Mouse (Mus musculus) cortical plate, adult 2 months (tissue): ENCODE results near the gene Dffb. TPM values are rescaled to one million over a fixed set of nuclear protein-coding genes. Genes with fewer than 3 reads are reported as not detected.

Experiments used
- H3K27ac ChIP-seq: fragments of 200-500 bp; 2 replicates; pipeline ENCODE4 v1.5.1; 2012; ENCODE audit warnings: low read length, control low read depth, inconsistent platforms; ENCODE audit not compliant: insufficient read depth
- H3K4me1 ChIP-seq: fragments of 200-500 bp; 2 replicates; pipeline ENCODE4 v1.6.1; 2011; ENCODE audit warnings: low read length; ENCODE audit not compliant: control insufficient read depth, insufficient read depth
- H3K4me3 ChIP-seq: fragments of 200-500 bp; 2 replicates; pipeline ENCODE4 v1.5.1; 2011; ENCODE audit warnings: mild to moderate bottlenecking, low read length, control low read depth; ENCODE audit not compliant: insufficient read depth
- CTCF ChIP-seq: fragments of 200-500 bp; IDR thresholded peaks from 2 replicates; pipeline ENCODE4 v1.5.1; 2011; ENCODE audit warnings: mild to moderate bottlenecking, control low read depth, low read length; ENCODE audit not compliant: insufficient read depth; ENCODE audit errors: extremely low read depth
- POLR2A ChIP-seq: fragments of 200-500 bp; IDR thresholded peaks from 2 replicates; pipeline ENCODE4 v1.6.1; 2011; ENCODE audit warnings: mild to moderate bottlenecking, low read length, control low read depth; ENCODE audit not compliant: insufficient read depth; ENCODE audit errors: extremely low read depth
- polyA plus RNA-seq: library from polyadenylated mRNA; depleted of rRNA; stranded (reverse); fragments of >200 nt; gene quantifications from 2 replicates; pipeline ENCODE4 v1.2.3, GENCODE M21; 2012

The Dffb gene
- polyA plus RNA-seq, 1 experiment = 21.9 TPM

DNA sequence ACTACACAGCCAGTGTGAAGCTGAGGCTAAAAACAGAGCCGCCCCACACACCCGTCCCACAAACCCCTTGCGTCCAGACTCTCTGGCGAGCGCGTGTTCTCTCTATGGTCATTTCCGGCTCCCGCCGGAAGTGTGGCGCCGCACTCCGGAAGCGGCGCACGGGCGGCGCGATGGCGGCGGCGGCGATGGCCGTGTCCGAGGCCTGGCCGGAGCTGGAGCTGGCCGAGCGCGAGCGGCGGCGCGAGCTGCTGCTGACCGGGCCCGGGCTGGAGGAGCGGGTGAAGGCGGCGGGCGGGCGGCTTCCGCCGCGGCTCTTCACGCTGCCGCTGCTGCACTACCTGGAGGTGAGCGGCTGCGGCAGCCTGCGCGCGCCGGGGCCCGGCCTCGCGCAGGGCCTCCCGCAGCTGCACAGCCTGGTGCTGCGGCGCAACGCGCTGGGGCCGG is 36.7 kb upstream of the Dffb start, which contains the start of gene Lrrc47:
Gene Lrrc47, plus strand, starts transcription at position 86 of the 444 bp plus-strand sequence.
- Histone ChIP-seq H3K27ac (peak within 1 kb of the TSS; percentile 72), H3K4me1 (peaks cover 9% of the 10 kb centered on the region), H3K4me3 (peak within 1 kb of the TSS; percentile 90)
- TF ChIP-seq CTCF (no peak), POLR2A (peak; percentile 55; the same call in 1 of the 2 replicates)

DNA sequence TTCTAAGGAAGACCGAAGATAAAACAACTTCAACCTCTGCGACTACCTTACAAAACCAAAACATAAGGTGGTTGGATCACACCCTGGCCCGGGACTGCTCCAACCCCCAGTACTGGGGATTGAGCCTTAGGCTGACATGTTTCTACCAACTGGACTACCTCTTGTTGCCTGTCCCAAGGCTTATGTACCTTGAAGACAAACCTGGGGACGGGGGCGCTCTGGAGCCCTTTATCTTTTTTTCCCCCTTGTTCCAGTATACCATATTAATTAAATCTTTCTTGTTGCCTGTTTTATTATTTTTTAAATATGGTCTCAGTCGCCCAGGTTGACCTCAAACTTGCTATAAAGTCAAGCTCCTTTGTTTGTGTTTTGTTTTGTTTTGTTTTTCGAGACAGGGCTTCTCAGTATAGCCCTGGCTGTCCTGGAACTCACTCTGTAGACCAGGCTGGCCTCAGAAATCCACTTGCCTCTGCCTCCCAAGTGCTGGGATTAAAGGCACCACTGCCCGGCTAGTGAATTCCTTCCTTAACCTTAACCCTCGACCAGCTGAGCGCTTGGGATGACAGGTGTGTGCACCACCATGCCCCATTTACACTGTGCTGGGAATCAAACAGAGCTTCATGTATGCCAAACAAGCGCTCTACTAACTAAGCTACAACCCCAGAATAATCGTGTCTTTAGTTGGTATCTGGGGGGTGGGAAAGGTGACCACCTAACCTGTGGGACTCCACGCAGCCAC is 36.1 kb upstream of the Dffb start:
- H3K4me3 ChIP-seq = peak overlapping the region; percentile 90
- H3K4me1 ChIP-seq = peaks cover 10% of the 10 kb centered on the region
- TF ChIP-seq CTCF = no peak
- TF ChIP-seq POLR2A = no peak
- H3K27ac ChIP-seq = peak overlapping the region; percentile 72; the same call in 1 of the 2 replicates

DNA sequence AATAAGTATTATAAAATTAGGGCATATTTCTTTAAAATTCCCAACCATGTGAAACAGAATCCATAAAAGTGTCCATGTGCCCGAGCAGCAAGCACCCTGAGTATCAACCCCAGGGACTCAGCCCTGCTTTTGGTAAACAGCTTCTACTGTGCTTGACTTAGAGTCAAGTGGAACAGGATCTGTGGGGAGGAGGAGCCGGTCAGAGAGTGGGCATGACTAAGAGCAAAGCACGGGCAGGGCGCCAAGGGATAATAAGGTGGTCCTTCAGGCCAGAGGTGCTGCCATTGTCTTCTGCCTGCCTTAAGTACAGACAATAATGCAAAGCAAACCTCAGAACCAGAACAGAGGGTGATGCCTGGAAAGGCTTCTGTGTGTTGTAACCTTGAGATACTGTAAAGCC is 32.8 kb upstream of the Dffb start:
- Histone ChIP-seq H3K27ac (no peak overlapping the region), H3K4me1 (peaks cover 6% of the 10 kb centered on the region), H3K4me3 (no peak overlapping the region)
- TF ChIP-seq CTCF (no peak), POLR2A (no peak)

DNA sequence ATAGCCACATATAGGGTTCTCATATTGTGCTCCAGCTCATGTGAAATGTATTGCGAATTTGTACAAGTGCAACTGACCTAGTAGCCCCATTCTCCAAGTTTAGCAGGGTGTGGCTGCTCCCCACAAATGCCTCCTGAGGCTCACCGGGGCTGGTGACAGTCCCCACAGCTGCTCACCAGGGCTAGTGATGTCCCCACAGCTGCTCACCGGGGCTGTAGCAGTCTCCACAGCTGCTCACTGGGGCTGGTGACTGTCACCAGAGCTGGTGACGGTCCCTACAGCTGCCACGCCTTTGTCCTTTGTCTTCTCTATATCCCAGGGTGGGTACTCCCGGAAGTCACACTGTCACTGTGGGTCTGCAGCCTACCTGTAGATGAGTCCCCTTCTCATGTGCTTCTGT is 31.3 kb upstream of the Dffb start:
- Histone ChIP-seq H3K4me1 (peaks cover 4% of the 10 kb centered on the region), H3K4me3 (no peak overlapping the region), H3K27ac (no peak overlapping the region)
- TF ChIP-seq CTCF (no peak), POLR2A (no peak)

DNA sequence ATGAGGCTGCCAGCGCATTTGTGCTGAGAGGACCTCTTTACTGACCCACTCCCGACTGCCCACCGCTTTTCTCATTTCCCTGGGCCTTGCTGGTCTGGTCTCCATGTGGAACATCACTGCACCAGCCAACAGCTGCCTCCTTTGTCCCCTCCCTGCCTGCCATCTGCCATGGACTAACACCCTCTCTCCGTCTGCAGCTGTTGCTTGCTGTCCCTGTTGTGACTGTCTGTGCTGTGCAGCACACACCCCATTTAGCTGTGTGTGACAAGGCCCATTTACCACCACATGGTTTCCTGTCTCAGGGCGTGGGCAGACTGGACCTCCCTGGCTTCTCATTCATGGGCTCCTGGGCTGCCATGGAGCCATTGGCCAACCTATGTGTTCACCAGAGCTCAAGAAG is 30.6 kb upstream of the Dffb start:
- TF ChIP-seq POLR2A = no peak
- no peak for TF ChIP-seq CTCF
- Histone ChIP-seq H3K27ac (no peak overlapping the region), H3K4me3 (no peak overlapping the region), H3K4me1 (peaks cover 4% of the 10 kb centered on the region)

DNA sequence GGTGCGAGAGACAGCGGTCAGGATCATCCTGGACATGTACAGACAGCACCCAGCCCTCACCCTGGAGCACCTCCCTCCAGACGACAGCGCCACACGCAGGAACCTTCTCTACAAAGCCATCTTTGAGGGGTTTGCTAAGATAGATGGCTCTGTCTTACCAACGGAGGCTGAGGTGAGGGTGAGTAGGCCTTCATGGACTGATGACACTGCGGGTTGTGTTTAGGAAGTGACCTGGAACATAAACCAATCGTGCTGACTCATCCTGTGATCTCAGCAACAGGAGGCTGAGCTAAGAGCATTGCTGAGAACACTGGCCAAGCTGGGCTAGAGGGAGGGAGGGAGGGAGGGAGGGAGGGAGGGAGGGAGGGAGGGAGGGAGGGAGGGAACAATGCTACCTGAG is 18.6 kb upstream of the Dffb start:
- Histone ChIP-seq H3K4me3 (no peak overlapping the region), H3K4me1 (no peaks in the 10 kb centered on the region), H3K27ac (no peak overlapping the region)
- TF ChIP-seq CTCF (no peak), POLR2A (no peak)

DNA sequence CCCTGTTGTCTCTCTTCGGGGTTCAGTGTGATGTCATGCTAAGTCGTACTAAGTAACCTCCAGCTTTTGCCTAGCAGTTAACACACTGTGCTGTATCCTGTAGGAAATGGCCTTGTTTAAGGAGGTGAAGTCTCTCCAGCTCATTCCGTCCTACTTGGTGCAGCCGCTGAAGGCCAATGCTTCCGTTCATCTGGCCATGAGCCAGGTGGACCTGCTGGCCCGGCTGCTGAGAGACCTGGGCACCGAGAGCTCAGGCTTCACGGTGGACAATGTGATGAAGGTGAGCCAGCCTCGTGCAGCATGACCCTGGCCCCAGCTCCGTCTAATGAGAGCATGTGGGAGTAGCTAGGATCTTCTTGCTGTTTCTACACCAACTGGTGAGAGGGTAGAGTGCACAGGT is 17.8 kb upstream of the Dffb start:
- TF ChIP-seq POLR2A (no peak), CTCF (no peak)
- Histone ChIP-seq H3K27ac (no peak overlapping the region), H3K4me1 (no peaks in the 10 kb centered on the region), H3K4me3 (no peak overlapping the region)

DNA sequence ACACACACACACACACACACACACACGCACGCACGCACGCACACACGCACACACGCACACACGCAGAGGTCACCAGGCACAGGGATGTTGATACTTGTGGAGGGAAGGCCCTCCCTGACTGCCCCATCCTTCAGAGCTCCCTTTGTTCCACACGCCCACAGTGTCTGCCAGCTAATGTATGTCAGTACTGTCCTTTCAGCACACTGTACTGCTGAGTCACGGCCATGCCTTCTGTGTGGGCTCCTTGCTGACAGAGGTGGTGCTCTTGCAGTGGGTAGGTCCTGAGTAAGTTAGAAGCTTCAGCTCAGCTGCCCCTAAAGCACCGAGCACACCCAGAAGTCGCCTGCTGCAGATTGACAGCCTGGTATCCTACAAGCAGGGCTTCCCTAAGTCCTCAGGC is 5.5 kb upstream of the Dffb start:
- H3K4me3 ChIP-seq = no peak overlapping the region
- H3K4me1 ChIP-seq = peaks cover 3% of the 10 kb centered on the region; the same call in 1 of the 2 replicates
- no peak overlapping the region for H3K27ac ChIP-seq
- TF ChIP-seq CTCF = no peak
- no peak for TF ChIP-seq POLR2A

DNA sequence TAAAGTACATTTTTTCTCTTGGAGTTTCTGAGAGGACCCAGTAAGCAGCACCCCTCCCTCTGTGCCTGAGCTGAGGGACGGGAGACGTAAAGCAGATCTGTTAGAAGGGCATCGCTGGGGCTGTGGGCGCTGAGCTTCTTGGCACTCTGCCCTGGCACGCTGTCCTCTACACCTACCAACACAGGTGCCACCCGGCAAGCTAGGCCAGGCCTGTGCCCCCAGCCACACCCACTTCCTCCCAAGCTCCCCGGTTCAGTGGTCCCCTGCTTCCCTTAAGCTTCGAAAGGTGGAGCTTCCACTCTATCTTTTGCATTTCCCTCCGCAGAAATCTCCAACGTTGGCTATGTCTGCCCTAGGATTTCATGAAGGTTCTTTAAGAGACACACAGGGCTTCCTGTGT is 4.3 kb upstream of the Dffb start:
- Histone ChIP-seq H3K4me3 (no peak overlapping the region), H3K4me1 (peaks cover 3% of the 10 kb centered on the region; the same call in 1 of the 2 replicates), H3K27ac (no peak overlapping the region)
- TF ChIP-seq POLR2A = no peak
- no peak for TF ChIP-seq CTCF

DNA sequence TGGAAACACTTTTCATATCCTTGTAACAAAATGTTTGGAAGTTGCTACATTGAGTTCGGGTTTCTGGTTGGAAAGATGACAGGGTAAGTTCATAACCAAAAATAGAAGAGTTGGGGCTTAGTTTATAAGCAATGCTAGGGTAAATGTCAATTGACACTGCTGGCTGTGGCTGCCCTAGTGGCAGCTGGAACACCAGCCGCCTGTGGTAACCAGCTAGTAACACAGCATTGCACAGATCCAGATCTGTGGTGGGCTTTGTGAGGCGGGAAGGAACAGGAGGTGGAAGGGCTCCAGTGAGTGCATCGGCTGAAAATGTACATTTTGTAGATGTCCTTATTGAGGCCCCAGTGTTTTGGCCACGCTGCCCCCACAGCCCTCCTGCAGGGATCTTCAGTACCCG is 842 bp upstream of the Dffb start:
- Histone ChIP-seq H3K27ac (no peak overlapping the region), H3K4me1 (peaks cover 3% of the 10 kb centered on the region; the same call in 1 of the 2 replicates), H3K4me3 (peak overlapping the region; percentile 92)
- TF ChIP-seq POLR2A (no peak), CTCF (no peak)
